Mouse (Mus musculus) bone marrow, adult 2 months (tissue): ENCODE measurements around the gene Clec3a.

ENCODE experiments used
- CTCF ChIP-seq: fragments of 200-500 bp; IDR thresholded peaks from 2 replicates; pipeline ENCODE4 v1.5.1; 2011; ENCODE audit warnings: low read length, control low read depth; ENCODE audit not compliant: control insufficient read depth, insufficient read depth
- POLR2A ChIP-seq: fragments of 200-500 bp; IDR thresholded peaks from 2 replicates; pipeline ENCODE4 v1.6.1; 2011; ENCODE audit warnings: low read depth, mild to moderate bottlenecking, control low read depth, low read length, borderline replicate concordance; ENCODE audit not compliant: control insufficient read depth

GRCm38 (mm10) chr8:114469208-114469590 is 51.3 kb downstream of the Clec3a start:
- no peak for TF ChIP-seq CTCF
- TF ChIP-seq POLR2A: no peak
